Mouse (Mus musculus) liver, embryonic 14.5 days (tissue): ENCODE data around the gene AC131692.1.
A peak's percentile ranks its signal among the peaks of the same experiment; 100 is the strongest.

ENCODE experiments used
- CTCF ChIP-seq: IDR thresholded peaks from 2 replicates; pipeline ENCODE4 v1.5.1; 2016; ENCODE audit warnings: antibody characterized with exemption, low read depth, control low read depth
- EP300 ChIP-seq: IDR thresholded peaks from 2 replicates; pipeline ENCODE4 v1.6.1; 2016; ENCODE audit warnings: antibody characterized with exemption, low read depth

DNA sequence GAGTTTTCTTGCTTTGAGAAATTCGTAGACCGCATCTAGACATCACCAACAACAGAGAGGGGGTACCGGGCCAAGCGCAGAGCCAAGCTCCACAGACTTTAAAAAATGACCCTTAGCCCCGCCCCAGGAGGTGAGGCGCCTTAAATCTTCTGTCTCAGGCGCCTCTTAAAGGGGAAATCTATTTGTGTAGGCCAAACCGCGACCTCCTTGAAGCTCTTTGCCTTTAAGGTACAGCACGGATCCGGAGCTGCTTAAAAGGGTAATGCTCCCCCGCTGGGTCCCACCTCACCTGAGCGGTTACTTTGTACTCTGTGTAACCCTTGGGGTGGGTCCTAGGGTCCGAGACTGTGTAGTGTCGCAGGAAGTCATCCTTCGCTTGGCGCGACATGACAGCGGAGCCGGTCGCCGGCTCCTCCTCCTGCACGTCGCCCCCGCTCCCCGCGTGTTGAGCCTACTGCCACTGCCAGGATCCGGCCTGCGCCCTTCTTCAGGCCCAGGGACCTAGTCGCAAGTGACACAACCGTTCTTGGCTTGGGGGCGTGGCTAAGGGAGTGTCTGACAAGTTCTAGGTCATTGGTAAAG, 33.6 kb downstream of the AC131692.1 start, which contains the start of gene Snx15:
- TF ChIP-seq EP300 (no peak; the same call in 1 of the 2 replicates), CTCF (peak; percentile 32; the same call in 1 of the 2 replicates)
